Mouse (Mus musculus) cerebellum, adult 8-10 months (tissue): Measurements from ENCODE around the gene Fxr2.

Experiments used
- DNase-seq: peaks from one replicate; pipeline ENCODE4 v3.0.0; 2022

Gene Fxr2

DNA sequence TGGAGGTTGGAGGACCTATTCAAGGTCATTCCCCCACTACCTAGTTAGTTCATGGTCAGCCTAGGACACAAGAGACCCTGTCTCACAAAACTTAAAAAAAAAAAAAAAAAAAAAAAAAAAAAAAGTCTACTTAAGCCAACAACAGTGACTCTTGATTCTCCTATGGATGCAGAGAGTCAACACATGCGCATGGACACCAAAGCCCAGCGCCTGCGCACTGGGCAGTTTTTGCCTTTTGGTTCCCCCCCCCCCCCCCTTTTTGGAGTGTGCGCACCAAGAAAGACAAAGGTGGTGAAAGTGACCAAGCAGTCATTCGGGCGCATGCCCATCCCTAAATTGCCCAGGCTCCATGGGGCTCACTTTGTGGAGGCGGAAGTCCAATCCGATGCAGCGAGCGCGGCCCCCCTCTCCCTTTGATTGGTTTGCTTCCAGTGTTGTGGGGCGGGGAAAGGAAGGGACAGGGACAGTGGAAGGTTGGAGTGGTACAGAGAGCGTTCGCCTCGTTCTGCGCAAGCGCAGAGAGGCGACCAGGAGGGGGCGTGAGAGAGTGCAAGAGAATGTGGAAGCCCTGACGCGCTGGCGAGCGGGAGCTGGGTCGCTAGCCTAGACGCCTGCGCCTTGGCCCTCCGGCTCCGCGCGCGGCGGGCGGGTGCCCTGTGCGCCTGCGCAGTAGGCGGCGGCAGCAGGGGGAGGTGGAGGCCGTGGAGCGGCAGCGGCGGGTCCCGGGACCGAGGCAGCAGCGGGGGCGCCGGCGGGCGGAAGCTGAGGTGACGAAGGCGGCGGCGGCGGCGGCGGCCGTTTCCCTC lies at the start of gene Fxr2:
Fxr2 (plus strand) TSS at position 707 of the 806 bp plus-strand sequence.
- DNase-seq = peak; percentile 100

DNA sequence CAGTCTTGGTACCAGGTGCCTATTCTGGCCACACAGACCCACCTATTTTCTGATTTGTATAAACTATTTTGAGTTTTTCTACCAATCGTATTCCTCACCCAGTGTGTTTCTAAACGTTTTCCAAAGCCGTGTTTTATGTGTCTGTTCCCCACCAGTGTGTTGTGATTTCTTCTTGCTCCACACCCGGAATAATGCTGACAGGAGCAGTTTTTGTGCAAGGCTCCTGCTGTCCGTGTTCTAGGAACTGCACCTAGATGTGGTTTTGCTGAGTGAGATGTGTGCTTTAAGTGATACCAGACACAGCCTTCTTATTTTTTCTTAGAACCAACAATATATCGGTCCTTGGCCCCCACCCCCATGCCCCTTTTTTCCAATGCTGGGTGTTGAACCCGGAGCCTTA lies 48.8 kb upstream of the Fxr2 start:
- DNase-seq = no peak

GRCm38 (mm10) chr11:69584937-69585336 lies 47.9 kb upstream of the Fxr2 start:
- no peak for DNase-seq

DNA sequence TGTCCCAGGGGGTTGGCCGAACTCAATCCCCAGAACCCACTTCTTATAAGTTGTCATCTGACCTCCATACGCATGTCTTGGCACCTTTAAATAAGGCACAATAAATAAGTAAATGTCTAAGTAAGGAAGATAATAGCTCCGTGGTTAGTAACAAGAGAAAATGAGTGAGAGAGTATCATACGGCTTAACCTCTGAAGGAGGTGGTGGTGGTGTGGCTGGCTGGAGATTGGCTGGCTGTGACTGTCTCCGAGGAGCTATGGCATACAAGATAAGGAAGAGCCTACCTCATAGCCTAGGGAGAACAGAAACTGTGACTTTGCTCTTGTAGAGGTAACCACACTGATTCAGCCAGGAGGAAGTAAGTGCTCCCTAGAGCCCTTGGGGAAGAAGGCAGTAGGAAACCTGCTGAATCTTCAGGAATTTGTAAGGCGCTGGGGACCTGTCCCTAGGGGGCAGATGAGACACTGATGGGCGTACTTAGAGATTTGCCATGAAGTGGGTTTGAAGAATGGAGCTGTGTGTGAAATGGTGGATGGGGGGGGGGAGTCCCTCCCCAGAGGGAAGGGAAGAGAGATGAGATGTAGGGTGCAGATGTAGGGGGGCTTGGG lies 47.0 kb upstream of the Fxr2 start:
- DNase-seq = no peak

DNA sequence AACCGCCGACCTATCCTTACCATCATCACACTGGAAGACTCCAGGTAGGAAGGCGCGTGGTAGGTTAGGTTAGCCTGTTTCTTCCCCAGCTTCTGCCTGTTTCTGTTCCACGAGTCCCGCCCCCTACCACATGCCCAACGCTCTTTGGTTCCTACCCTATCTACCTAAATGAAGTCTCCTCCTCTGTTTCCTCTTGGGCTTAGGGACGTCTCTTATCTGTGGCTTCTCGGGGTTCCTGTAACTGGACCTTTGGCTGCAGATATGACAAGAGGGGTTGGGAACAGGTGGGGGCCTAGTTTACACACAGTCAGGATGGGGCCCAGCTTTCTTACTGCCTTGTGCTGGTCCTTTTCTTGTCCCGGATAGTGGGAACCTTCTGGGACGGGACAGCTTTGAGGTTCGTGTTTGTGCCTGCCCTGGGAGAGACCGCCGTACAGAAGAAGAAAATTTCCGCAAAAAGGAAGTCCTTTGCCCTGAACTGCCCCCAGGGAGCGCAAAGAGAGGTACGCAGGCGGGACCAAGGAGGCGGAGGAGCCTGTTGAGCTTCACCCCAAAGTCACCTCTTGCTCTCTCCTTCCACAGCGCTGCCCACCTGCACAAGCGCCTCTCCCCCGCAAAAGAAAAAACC lies 43.5 kb upstream of the Fxr2 start:
- no peak for DNase-seq

DNA sequence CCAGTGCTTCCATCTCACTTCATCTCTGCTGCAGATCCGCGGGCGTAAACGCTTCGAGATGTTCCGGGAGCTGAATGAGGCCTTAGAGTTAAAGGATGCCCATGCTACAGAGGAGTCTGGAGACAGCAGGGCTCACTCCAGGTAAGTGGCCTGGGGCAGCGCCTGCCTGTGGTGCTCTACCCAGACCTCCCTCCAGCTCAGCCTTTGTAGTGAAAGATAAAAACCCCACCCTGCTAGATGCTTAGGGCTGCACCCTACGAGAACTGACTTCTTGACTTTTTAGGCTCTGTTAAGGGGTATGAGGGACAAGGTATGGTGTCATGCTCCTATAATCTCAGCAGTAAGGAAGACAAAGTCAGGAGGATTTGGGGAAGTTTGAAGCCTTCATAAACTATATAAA lies 42.2 kb upstream of the Fxr2 start:
- no peak for DNase-seq

- DNase-seq = no peak
Observed at GRCm38 (mm10) chr11:69591424-69591823, 41.4 kb upstream of the Fxr2 start.

DNA sequence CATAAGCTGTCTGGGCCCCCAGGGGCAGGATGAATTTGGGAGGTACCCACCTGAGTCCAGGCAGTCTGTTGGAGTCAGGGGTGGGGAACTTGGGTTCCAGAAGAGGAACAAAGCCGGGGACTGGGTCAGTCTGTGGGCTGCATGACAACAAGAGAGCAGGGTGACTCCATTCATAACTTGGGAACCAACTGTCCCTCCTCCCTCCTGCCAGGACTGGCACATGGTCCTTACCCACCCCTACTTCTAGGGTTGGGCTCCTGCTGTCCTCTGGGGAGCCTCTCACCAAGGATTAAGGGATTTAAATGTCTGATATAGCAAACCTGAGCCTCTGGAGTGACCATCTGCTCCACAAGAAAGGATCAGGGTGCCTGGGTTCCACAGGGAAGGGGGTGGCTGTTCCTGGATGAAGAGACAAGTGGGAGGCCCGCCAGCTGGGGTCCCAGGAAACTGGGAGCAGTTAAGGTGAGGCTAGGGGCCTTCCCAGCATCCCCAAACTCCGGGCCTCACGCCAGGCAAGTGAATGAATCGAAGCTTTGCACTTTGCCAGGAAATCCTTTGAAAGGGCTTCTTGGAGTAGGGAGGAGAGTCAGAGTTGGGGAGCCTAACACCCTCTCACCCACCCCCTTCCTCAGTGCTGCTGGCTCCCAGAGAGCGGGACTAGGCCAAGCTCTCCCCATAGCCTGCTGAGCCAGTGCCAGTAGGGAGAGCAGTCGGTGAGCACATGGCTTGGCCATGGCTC lies 40.7 kb upstream of the Fxr2 start:
- peak; percentile 40 for DNase-seq

DNA sequence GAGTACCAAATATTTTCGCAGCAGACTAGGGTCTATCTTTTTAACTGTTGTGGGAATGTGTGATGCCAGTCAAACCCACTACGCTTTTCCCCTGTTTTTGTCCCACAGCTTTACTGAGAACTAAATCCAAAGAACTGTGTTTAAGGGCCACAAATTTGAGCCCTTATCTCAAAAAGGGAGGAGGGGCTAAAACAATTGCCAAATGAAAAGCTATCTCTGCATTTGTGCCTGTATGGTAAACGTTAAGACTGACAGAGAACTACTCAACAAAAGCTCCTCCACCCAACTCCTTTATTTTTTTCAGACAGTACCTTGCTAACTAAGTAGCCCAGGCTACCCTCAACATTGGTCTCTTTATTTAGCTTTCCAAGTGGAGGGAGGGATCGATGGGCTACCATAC lies 40.0 kb upstream of the Fxr2 start:
- no peak for DNase-seq

DNA sequence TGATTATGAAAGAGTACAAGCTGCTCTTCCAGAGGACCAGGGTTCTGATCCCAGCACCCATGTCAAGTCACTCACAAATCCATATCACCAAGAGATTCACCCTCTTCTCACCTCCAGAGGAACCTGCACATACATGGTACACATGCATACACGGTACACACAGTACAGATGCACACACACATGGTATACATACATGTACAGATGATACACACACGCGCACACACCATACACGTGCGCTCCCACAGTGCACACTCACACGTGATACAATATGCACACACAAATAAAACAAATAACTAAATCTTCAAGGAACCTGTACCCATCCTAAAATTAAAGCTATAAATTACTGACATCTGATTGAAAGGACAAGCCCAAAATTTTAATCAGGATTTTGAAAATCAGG lies 37.9 kb upstream of the Fxr2 start:
- no peak for DNase-seq

DNA sequence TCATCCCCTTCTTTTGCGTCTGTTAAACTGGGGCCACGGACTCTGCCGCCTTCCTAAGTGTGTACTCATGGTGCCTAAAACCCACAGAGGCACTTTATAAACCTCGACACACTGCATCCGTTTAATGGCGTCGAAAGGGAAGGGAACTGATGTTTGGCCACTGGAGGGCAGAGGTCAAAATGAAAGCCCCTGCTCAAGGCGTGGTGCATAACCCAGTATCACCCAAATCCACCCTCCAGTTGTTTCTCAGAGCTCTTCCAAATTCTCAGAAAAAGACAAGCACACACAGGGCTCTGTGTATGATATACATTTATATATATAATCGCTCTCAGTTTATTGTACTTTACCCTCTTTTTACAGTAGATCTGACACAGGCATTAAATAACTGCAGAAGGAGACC lies 33.4 kb upstream of the Fxr2 start:
- DNase-seq = no peak

DNA sequence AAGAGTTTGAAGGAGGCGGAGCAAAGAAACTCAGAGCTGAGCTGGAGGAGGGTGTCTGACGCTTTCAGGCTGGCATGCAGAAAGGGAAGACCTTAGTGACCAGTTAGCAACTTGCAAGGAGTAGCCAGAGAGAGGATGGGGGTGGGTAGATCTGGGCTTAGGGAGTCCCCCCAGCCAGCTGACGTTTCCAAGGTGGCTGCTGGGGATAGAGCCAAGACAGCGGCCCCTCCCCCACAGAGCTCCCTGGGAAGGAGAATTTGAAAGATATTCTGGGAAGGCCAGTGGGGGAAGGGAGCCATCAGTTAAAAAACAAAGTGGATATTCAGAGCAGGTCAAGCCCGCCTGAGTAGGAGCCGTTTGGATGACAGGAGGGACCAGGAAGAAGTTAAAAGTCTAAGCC lies 32.7 kb upstream of the Fxr2 start:
- DNase-seq = peak; percentile 61

GRCm38 (mm10) chr11:69601768-69602167 lies 31.0 kb upstream of the Fxr2 start:
- DNase-seq = no peak

GRCm38 (mm10) chr11:69603516-69603915 lies 29.3 kb upstream of the Fxr2 start:
- no peak for DNase-seq

- DNase-seq = no peak
Observed at GRCm38 (mm10) chr11:69604347-69604746, 28.4 kb upstream of the Fxr2 start.

GRCm38 (mm10) chr11:69604795-69605664 lies 27.8 kb upstream of the Fxr2 start:
- DNase-seq = peak; percentile 85

- peak; percentile 90 for DNase-seq
Observed at GRCm38 (mm10) chr11:69605726-69606490, 26.9 kb upstream of the Fxr2 start, which contains the start of gene Atp1b2. Gene Atp1b2 (minus strand): TSS chr11:69605942.

DNA sequence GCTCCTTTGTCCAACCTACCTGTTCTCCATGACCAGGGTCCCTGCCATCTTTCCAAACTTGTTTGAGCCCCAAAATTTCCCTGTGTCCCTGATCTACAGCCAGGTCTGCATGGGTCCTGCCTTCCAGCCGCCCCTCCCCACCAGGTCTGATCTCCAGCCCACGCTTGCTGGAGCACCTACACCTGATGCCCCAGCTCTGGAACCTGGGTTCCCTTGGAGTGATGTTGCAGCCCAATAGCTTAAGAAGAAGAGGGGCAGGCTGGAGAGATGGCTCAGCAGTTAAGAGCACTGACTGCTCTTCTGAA lies 26.3 kb upstream of the Fxr2 start:
- DNase-seq = no peak

- DNase-seq = no peak
Observed at GRCm38 (mm10) chr11:69606832-69607231, 26.0 kb upstream of the Fxr2 start.

- no peak for DNase-seq
Observed at GRCm38 (mm10) chr11:69608525-69608924, 24.3 kb upstream of the Fxr2 start.

DNA sequence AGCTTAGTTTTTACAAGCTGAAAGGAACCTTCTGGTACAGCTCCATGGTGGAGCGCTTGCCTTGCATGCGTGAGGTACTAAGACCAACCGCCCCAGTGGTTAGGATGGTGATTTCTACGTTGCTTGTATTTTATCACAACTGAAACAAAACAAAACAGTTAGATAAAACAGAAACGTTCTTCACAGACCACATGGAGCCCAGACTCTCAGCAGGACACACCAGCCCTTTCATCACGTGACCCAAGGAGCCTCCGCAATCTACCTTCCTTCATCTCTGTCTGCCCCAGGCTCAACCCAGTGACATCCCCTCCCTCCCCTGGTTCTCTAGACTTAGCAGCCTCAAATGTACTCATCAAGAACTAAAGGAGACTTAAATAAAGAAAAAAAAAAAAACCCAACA lies 23.4 kb upstream of the Fxr2 start:
- no peak for DNase-seq

GRCm38 (mm10) chr11:69610899-69611298 lies 21.9 kb upstream of the Fxr2 start:
- no peak for DNase-seq
